Mouse (Mus musculus) heart, adult 2 months (tissue): ENCODE results near the gene Olfr390. TPM values are rescaled to one million over a fixed set of nuclear protein-coding genes. Genes with fewer than 3 reads are reported as not detected.

Experiments used
- DNase-seq, 2 experiments: peaks; one replicate each; pipeline ENCODE4 v3.0.0; 2021
- H3K27ac ChIP-seq: fragments of 200-600 bp; 2 replicates; pipeline ENCODE4 v1.8.1; 2022
- H3K27me3 ChIP-seq: fragments of 200-500 bp; 2 replicates; pipeline ENCODE4 v1.6.1; 2012; ENCODE audit warnings: mild to moderate bottlenecking, low read length, inconsistent platforms, mixed read lengths; ENCODE audit not compliant: control insufficient read depth, insufficient read depth
- H3K36me3 ChIP-seq: fragments of 200-500 bp; 2 replicates; pipeline ENCODE4 v1.6.1; 2012; ENCODE audit warnings: low read length, inconsistent platforms; ENCODE audit not compliant: control insufficient read depth, insufficient read depth
- H3K4me1 ChIP-seq: fragments of 200-500 bp; 2 replicates; pipeline ENCODE4 v1.6.1; 2011; ENCODE audit warnings: low read length; ENCODE audit not compliant: control insufficient read depth, insufficient read depth
- H3K4me3 ChIP-seq: fragments of 200-600 bp; 2 replicates; pipeline ENCODE4 v1.8.1; 2022
- H3K79me2 ChIP-seq: fragments of 200-500 bp; replicated peaks from 2 replicates; pipeline ENCODE4 v1.6.1; 2012; ENCODE audit warnings: mild to moderate bottlenecking, inconsistent platforms, low read length, moderate library complexity, mixed read lengths; ENCODE audit not compliant: control insufficient read depth, insufficient read depth
- H3K9ac ChIP-seq: fragments of 200-500 bp; 2 replicates; pipeline ENCODE4 v1.6.1; 2012; ENCODE audit warnings: low read depth, mild to moderate bottlenecking, control low read depth, inconsistent platforms, low read length, mixed read lengths
- CTCF ChIP-seq: fragments of 200-600 bp; IDR thresholded peaks from 2 replicates; pipeline ENCODE4 v1.8.1; 2022; ENCODE audit warnings: antibody characterized with exemption, mild to moderate bottlenecking, moderate library complexity
- EP300 ChIP-seq: fragments of 200-500 bp; IDR thresholded peaks from 2 replicates; pipeline ENCODE4 v1.6.1; 2011; ENCODE audit warnings: low read depth, low read length, control low read depth; ENCODE audit not compliant: insufficient read depth
- POLR2A ChIP-seq: fragments of 200-500 bp; IDR thresholded peaks from 2 replicates; pipeline ENCODE4 v1.6.1; 2011; ENCODE audit warnings: mild to moderate bottlenecking, low read depth, low read length, control low read depth; ENCODE audit not compliant: insufficient read depth
- WGBS: fragments of 180-500 bp; shearing (Covaris S2); methylation state at CpG from one replicate; pipeline ENCODE4 v1.1.7; 2018; 5-methylcytosine and 5-hydroxymethylcytosine counted together
- intact Hi-C: fragments of 180-260 bp; cut with DNase I; formaldehyde crosslinking; loops from one replicate; pipeline ENCODE4 v1.15.1; 2025
- long read RNA-seq: library from polyadenylated mRNA; stranded (forward); transcript quantifications from one replicate; pipeline ENCODE4 v2.0.0, GENCODE M21; 2021
- polyA plus RNA-seq: library from polyadenylated mRNA; depleted of rRNA; stranded (reverse); fragments of >200 nt; gene quantifications from 2 replicates; pipeline ENCODE4 v1.2.3, GENCODE M21; 2012; rRNA removed
- total RNA-seq, 2 experiments: library from RNA; stranded (reverse); gene quantifications; 2 replicates each; pipeline ENCODE4 v1.2.3; 2021

Olfr390 gene
- total RNA-seq (not detected), polyA plus RNA-seq (not detected in 2 replicates)
- long read RNA-seq = 0 reads

DNA sequence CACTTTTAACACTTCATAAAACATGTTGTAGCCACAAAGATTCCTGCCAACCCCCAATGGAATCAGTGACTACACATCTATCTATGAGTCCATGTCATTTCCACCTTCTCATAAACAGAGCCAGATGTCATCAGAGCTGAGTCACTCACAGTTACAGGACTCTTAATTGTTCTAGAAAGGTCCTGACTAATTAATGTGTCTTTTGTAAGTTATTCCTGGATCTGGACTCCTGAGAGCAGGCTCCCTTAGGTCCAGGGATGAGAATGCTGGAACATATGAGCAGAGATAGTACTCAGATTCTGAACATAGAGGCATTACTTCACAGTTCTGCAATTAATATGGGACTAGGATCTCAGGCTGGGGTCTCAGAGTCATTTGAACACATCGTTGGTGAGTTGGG is at the start of gene Olfr390:
Gene Olfr390, plus strand, starts transcription at position 301 of the 400 bp plus-strand sequence.
- DNase-seq = no peak
- Histone ChIP-seq H3K36me3 (no peaks in the 10 kb centered on the region), H3K27ac (no peak within 1 kb of the TSS), H3K27me3 (no peaks in the 10 kb centered on the region), H3K4me1 (no peaks in the 10 kb centered on the region), H3K79me2 (no peaks in the 10 kb centered on the region), H3K4me3 (no peak within 1 kb of the TSS), H3K9ac (no peak within 1 kb of the TSS)
- intact Hi-C loops = no loop called here
- no peak for TF ChIP-seq POLR2A
- TF ChIP-seq CTCF = no peak
- TF ChIP-seq EP300 = no peak
- WGBS = 54% methylated on average over 1 of the region's 1 CpGs

DNA sequence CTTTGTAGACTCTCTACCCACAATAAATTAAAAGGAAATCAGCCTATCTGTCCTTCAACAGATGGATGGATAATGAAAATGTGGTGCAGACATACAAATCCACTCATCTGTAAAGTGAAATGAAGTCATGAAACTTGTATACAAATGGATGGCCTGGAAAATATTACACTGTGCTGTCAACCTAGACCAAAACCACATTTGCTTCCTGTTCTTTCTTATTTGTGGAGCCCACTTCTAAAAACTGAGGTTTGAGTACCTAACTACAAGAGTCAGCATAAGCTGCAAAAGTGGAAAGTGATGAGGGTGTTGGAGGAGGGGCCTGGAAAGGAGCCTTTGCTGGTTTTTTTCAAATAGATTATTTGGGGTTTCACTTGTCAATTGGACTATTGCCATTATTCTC is 23.6 kb upstream of the Olfr390 start:
- H3K27ac ChIP-seq = no peak overlapping the region
- no peaks in the 10 kb centered on the region for H3K27me3 ChIP-seq
- no peaks in the 10 kb centered on the region for H3K36me3 ChIP-seq
- H3K4me1 ChIP-seq = no peaks in the 10 kb centered on the region
- no peak overlapping the region for H3K4me3 ChIP-seq
- intact Hi-C loops = no loop called here
- TF ChIP-seq EP300 = no peak
- no peak for TF ChIP-seq POLR2A
- no peak for DNase-seq
- no peak overlapping the region for H3K9ac ChIP-seq
- H3K79me2 ChIP-seq = no peaks in the 10 kb centered on the region

DNA sequence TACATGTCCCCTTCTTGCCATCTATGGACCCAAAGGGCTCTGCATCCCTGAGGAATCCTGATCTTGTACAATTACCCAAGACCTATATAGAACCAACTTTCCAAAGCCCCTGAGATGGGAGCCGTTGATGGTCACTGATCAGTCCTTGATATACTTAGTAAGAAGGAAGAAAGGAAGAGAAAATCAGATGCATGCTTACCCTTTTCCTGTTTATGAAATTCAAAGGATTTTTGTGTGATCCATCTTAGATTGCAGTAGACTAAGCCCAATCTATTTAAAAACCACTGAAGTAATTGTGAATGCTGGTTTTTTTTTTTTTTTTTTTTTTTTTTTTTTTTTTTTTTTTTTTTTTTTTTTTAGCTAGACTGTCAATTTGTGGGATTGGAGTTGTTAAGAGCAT is 2.2 kb upstream of the Olfr390 start, which contains the start of gene Olfr389:
Gene Olfr389, minus strand, starts transcription at position 101 of the 400 bp plus-strand sequence.
- 82% methylated on average over 1 of the region's 1 CpGs for WGBS
- no peaks in the 10 kb centered on the region for H3K79me2 ChIP-seq

DNA sequence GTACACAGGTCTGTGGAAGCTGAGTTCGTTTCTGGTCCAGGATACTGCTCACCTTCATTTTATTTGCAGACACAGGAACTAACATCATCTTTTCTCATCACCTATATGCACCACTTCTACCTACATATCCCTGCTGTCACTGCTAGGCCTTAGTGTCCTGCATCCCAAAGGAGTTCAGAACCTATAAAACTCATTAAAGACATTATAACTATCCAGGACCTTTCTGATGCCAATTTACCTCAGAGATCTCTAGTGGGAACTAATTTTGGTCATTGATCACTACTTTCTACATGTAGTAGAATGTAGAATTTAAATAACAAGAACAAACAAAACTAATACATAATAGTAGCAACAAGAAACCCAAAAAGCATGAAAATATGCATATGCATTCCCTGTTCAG is 20.2 kb downstream of the Olfr390 start, which contains the start of gene Olfr391-ps:
Gene Olfr391-ps, minus strand, starts transcription at position 101 of the 400 bp plus-strand sequence.
- Histone ChIP-seq H3K27me3 (no peaks in the 10 kb centered on the region), H3K79me2 (no peaks in the 10 kb centered on the region), H3K36me3 (no peaks in the 10 kb centered on the region), H3K4me3 (no peak within 1 kb of the TSS), H3K4me1 (no peaks in the 10 kb centered on the region), H3K9ac (no peak within 1 kb of the TSS), H3K27ac (no peak within 1 kb of the TSS)
- no peak for DNase-seq
- 10% methylated on average over 1 of the region's 1 CpGs for WGBS
- TF ChIP-seq EP300 (no peak), POLR2A (no peak), CTCF (no peak)
- intact Hi-C loops = no loop called here

More for the DNA sequence above, 2.2 kb upstream of the Olfr390 start, which contains the start of gene Olfr389:
- Histone ChIP-seq H3K27ac (no peak within 1 kb of the TSS), H3K27me3 (no peaks in the 10 kb centered on the region), H3K36me3 (no peaks in the 10 kb centered on the region), H3K4me3 (no peak within 1 kb of the TSS), H3K9ac (no peak within 1 kb of the TSS), H3K4me1 (no peaks in the 10 kb centered on the region)
- intact Hi-C loops = no loop called here
- DNase-seq = no peak
- no peak for TF ChIP-seq CTCF
- no peak for TF ChIP-seq POLR2A
- no peak for TF ChIP-seq EP300

DNA sequence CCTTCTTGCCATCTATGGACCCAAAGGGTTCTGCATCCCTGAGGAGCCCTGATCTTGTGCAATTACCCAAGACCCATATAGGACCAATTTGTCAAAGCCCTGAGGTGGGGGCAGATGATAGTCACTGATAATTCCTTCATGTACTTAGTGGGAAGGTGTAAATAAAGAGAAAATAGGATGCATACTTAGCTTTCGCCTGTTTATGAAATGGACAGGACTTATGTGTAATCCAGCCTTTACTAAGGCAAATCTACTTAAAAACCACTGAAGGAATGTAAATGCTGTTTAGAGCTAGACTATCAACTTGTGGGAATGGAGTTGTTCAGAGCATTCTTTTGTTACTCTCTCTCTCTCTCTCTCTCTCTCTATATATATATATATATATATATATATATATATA is 34.2 kb downstream of the Olfr390 start, which contains the start of gene Olfr392:
Gene Olfr392, minus strand, starts transcription at position 101 of the 400 bp plus-strand sequence.
- WGBS = 82% methylated on average over 1 of the region's 1 CpGs
- Histone ChIP-seq H3K27ac (no peak within 1 kb of the TSS), H3K4me1 (no peaks in the 10 kb centered on the region), H3K4me3 (no peak within 1 kb of the TSS), H3K79me2 (no peaks in the 10 kb centered on the region), H3K27me3 (no peaks in the 10 kb centered on the region), H3K36me3 (no peaks in the 10 kb centered on the region), H3K9ac (no peak within 1 kb of the TSS)
- TF ChIP-seq POLR2A (no peak), CTCF (no peak), EP300 (no peak)
- intact Hi-C loops = no loop called here
- no peak for DNase-seq

Other genes with a start within 250 kb of the Olfr390 start
- gene Olfr385, start 190.0 kb upstream of the Olfr390 start, total RNA-seq = not detected
- not detected in 2 replicates for gene Olfr385, start 190.0 kb upstream of the Olfr390 start, polyA plus RNA-seq
- gene Olfr384, start 184.4 kb upstream of the Olfr390 start, total RNA-seq = not detected
- not detected in 2 replicates for gene Olfr384, start 184.4 kb upstream of the Olfr390 start, polyA plus RNA-seq
- gene Zfp735, start 94.2 kb upstream of the Olfr390 start, total RNA-seq = not detected
- gene Zfp735, start 94.2 kb upstream of the Olfr390 start, polyA plus RNA-seq = not detected in 2 replicates
- gene Olfr389, start 2.3 kb upstream of the Olfr390 start, total RNA-seq = not detected
- gene Olfr389, start 2.3 kb upstream of the Olfr390 start, polyA plus RNA-seq = not detected in 2 replicates
- gene Olfr391-ps, start 20.1 kb downstream of the Olfr390 start, total RNA-seq = not detected
- gene Olfr391-ps, start 20.1 kb downstream of the Olfr390 start, polyA plus RNA-seq = not detected in 2 replicates
- not detected for gene Olfr392, start 34.1 kb downstream of the Olfr390 start, total RNA-seq
- not detected in 2 replicates for gene Olfr392, start 34.1 kb downstream of the Olfr390 start, polyA plus RNA-seq
- not detected for gene Olfr393, start 68.5 kb downstream of the Olfr390 start, total RNA-seq
- gene Olfr393, start 68.5 kb downstream of the Olfr390 start, polyA plus RNA-seq = not detected in 2 replicates
- not detected for gene Olfr394, start 107.8 kb downstream of the Olfr390 start, total RNA-seq
- not detected in 2 replicates for gene Olfr394, start 107.8 kb downstream of the Olfr390 start, polyA plus RNA-seq
- not detected for gene Olfr395, start 126.3 kb downstream of the Olfr390 start, total RNA-seq
- gene Olfr395, start 126.3 kb downstream of the Olfr390 start, polyA plus RNA-seq = not detected in 2 replicates
- gene Olfr23, start 153.7 kb downstream of the Olfr390 start, total RNA-seq = not detected
- gene Olfr23, start 153.7 kb downstream of the Olfr390 start, polyA plus RNA-seq = not detected in 2 replicates
- gene Olfr397, start 177.9 kb downstream of the Olfr390 start, total RNA-seq = not detected
- not detected in 2 replicates for gene Olfr397, start 177.9 kb downstream of the Olfr390 start, polyA plus RNA-seq
- not detected for gene Olfr398, start 207.4 kb downstream of the Olfr390 start, total RNA-seq
- gene Olfr398, start 207.4 kb downstream of the Olfr390 start, polyA plus RNA-seq = not detected in 2 replicates